Mouse (Mus musculus) midbrain, embryonic 16.5 days (tissue): ENCODE data around the gene Klf9. TPM values are rescaled to one million over a fixed set of nuclear protein-coding genes. Genes with fewer than 3 reads are reported as not detected.
A peak's percentile ranks its signal among the peaks of the same experiment; 100 is the strongest.
"Not testable (repeated sequence)": the region's sequence is repeated elsewhere in the genome, so short reads cannot be mapped to it uniquely, and the experiment has no call there.

Source experiments
- ATAC-seq: fragments of 200-750 bp; cut with Nextera tagmentation; 2 replicates; pipeline ENCODE4 v1.8.0; 2017; ENCODE audit warnings: moderate TSS enrichment
- H3K27ac ChIP-seq: fragments of 300-500 bp; sonication (generic); 2 replicates; pipeline ENCODE4 v1.5.1; 2014; ENCODE audit warnings: mild to moderate bottlenecking, low read length, mixed read lengths
- H3K27me3 ChIP-seq: fragments of 300-500 bp; sonication (generic); 2 replicates; pipeline ENCODE4 v1.6.1; 2014; ENCODE audit warnings: low read depth, low read length, mixed read lengths; ENCODE audit not compliant: control insufficient read depth, insufficient read depth
- H3K36me3 ChIP-seq: fragments of 300-500 bp; sonication (generic); 2 replicates; pipeline ENCODE4 v1.6.1; 2014; ENCODE audit warnings: mild to moderate bottlenecking, low read length, moderate library complexity, mixed read lengths; ENCODE audit not compliant: control insufficient read depth, insufficient read depth
- H3K4me1 ChIP-seq: fragments of 300-500 bp; sonication (generic); 2 replicates; pipeline ENCODE4 v1.6.1; 2014; ENCODE audit warnings: mild to moderate bottlenecking, low read length, mixed read lengths; ENCODE audit not compliant: control insufficient read depth, insufficient read depth
- H3K4me2 ChIP-seq: fragments of 300-500 bp; sonication (generic); 2 replicates; pipeline ENCODE4 v1.6.1; 2014; ENCODE audit warnings: mild to moderate bottlenecking, low read length, mixed read lengths
- H3K4me3 ChIP-seq: fragments of 300-500 bp; sonication (generic); 2 replicates; pipeline ENCODE4 v1.5.1; 2014; ENCODE audit warnings: low read depth, mild to moderate bottlenecking, low read length, moderate library complexity, mixed read lengths
- H3K9ac ChIP-seq: fragments of 300-500 bp; sonication (generic); 2 replicates; pipeline ENCODE4 v1.6.1; 2014; ENCODE audit warnings: low read depth, low read length, mixed read lengths
- H3K9me3 ChIP-seq: fragments of 300-500 bp; sonication (generic); replicated peaks from 2 replicates; pipeline ENCODE4 v1.6.1; 2014; ENCODE audit warnings: mild to moderate bottlenecking, low read length, mixed read lengths; ENCODE audit not compliant: control insufficient read depth, poor library complexity, severe bottlenecking
- WGBS: fragments of 180-500 bp; shearing (Covaris S2); extraction: QIAGEN DNeasy Blood & Tissue Kit; methylation state at CpG from one replicate; pipeline ENCODE4 v1.1.7; 2014; 5-methylcytosine and 5-hydroxymethylcytosine counted together
- polyA plus RNA-seq: library from polyadenylated mRNA; unstranded; fragments of >200 nt; fragmentation: Nextera tagmentation; extraction: Ambion mirVana; gene quantifications from 2 replicates; pipeline ENCODE4 v1.2.1, GENCODE M21; 2015

The Klf9 gene
- polyA plus RNA-seq, 1 experiment from 2014 or later: 3.1 TPM

- WGBS: 92% methylated on average over 7 of the region's 7 CpGs
- H3K36me3 ChIP-seq, H3K4me3 ChIP-seq, H3K27me3 ChIP-seq, ATAC-seq, H3K9me3 ChIP-seq, H3K4me2 ChIP-seq, H3K27ac ChIP-seq, H3K9ac ChIP-seq, H3K4me1 ChIP-seq: not testable (repeated sequence)
Measured at GRCm38 (mm10) chr19:23145575-23145974, 4.5 kb downstream of the Klf9 start.

DNA sequence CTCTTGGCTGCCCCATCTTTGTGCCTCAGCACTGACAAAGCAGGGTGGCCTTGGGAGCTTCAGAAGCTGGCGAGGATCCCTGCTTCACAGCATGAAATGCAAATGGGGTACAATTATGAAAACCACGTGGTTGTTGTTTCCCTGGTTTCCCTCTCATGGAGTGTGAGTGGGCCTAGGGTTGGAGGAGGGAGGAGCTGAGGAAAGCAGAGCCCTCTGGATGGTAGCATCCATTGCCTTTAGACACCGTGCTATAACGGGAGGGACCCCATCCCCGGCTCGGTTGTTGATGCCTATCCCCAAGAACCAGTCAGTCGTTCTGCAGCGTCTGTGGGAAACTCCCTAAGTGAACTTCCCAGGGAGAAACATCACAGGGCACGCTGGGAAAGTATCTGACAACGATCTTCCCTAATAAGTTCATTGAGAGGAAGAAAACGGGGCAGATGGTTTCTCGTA lies 5.4 kb downstream of the Klf9 start:
- no peak overlapping the region for H3K4me2 ChIP-seq
- peaks cover 9% of the 10 kb centered on the region for H3K4me1 ChIP-seq
- ATAC-seq: peak; percentile 23; the same call in 1 of the 2 replicates
- H3K9ac ChIP-seq: no peak overlapping the region
- H3K27ac ChIP-seq: peak overlapping the region; percentile 48; the same call in 1 of the 2 replicates
- H3K4me3 ChIP-seq: no peak overlapping the region
- H3K36me3 ChIP-seq: no peaks in the 10 kb centered on the region
- peaks cover 6% of the 10 kb centered on the region for H3K27me3 ChIP-seq
- no peaks in the 10 kb centered on the region for H3K9me3 ChIP-seq
- WGBS: 73% methylated on average over 12 of the region's 12 CpGs

DNA sequence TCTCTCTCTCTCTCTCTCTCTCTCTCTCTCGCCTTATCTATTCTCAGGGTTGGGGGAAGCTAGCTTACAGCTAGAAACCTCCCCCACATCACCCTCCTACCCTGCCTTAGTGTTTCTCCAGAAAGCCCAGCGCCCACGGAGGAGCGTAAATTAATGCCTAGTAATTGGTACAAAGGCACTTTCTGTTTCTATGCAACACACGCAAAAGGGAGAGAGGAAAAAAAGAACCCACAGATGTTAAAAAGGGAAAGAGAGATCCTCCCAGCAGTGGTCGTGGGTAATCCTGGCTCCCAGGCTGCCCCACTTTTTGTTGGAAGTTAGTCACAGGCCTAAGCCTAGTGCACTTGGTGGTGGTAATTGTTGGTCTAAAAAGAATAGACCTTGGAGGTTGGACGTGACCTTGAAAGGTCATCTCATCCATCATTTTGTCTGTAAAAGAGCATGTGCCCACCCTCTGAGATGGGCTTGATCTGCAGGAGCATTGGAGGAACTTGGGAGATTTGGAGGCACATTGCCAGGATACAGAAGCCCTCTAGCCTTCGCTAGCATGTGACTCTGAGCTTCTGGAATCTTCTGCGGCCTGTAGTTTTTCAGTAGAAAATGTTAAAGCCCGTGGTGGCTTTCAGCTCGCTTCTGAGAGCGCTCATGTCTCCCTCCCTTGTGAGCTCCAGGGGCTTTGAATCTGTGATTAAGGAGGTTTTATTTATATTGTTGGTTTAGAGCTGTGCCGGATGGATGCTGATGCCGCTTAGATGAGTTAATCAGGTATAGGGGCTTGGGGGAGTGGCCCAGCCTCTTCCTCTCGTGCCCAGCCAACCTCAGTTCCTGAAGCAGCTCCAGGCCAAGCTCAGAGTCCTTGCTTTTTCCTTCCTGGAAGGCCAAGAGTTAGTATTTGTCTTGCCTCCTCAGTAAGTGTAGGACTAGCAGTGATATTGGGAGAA lies 6.3 kb downstream of the Klf9 start:
- Histone ChIP-seq H3K4me3 (no peak overlapping the region), H3K4me2 (no peak overlapping the region), H3K9ac (no peak overlapping the region), H3K27me3 (peaks cover 6% of the 10 kb centered on the region), H3K4me1 (peaks cover 3% of the 10 kb centered on the region), H3K27ac (no peak overlapping the region; the same call in 1 of the 2 replicates), H3K36me3 (no peaks in the 10 kb centered on the region), H3K9me3 (no peaks in the 10 kb centered on the region)
- 64% methylated on average over 14 of the region's 15 CpGs for WGBS
- no peak for ATAC-seq

- no peak overlapping the region for H3K9ac ChIP-seq
- H3K27me3 ChIP-seq: no peaks in the 10 kb centered on the region
- no peaks in the 10 kb centered on the region for H3K4me1 ChIP-seq
- H3K27ac ChIP-seq: peak overlapping the region; percentile 29; the same call in 1 of the 2 replicates
- no peak overlapping the region for H3K4me3 ChIP-seq
- 78% methylated on average over 7 of the region's 7 CpGs for WGBS
- H3K9me3 ChIP-seq: no peaks in the 10 kb centered on the region
- no peaks in the 10 kb centered on the region for H3K36me3 ChIP-seq
- peak; percentile 53; the same call in 1 of the 2 replicates for ATAC-seq
- no peak overlapping the region for H3K4me2 ChIP-seq
Measured at GRCm38 (mm10) chr19:23149465-23150410, 8.7 kb downstream of the Klf9 start.

DNA sequence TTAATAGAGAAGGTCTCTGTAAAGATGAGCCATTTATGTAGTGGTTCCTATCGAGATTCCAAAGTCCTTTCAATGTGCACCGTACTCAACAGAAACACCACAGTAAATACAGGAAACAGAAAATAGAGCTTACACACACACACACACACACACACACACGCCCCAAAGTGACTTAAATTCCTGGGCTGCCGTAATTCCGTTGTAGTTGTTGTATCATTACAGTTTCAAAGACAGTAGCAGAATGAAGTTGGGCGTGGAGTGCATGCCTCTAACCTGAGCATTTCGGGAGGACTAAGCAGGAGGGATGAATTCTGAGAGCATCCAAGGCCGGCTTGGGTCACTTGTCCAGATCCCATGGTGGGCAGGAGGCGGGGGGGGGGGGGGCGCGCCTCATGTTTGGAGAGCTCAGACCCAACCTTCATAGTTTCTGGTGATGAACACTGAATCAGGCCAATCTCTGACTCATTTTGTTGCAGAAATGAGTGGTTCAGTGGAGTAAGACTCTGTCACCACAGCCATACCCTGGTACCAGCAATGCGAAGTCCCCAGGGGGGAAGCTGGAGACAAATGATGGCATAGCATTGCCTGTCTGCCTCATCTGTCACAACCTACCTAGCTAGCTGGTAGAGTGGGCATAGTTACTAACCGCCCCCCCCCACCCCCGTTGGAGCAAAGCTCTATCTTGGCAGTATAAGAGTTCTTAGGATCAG lies 9.7 kb downstream of the Klf9 start:
- ATAC-seq: no peak
- H3K27ac ChIP-seq: no peak overlapping the region
- H3K9me3 ChIP-seq: no peaks in the 10 kb centered on the region
- no peak overlapping the region for H3K9ac ChIP-seq
- no peaks in the 10 kb centered on the region for H3K36me3 ChIP-seq
- H3K4me1 ChIP-seq: no peaks in the 10 kb centered on the region
- no peak overlapping the region for H3K4me3 ChIP-seq
- H3K27me3 ChIP-seq: no peaks in the 10 kb centered on the region
- WGBS: 85% methylated on average over 14 of the region's 14 CpGs
- no peak overlapping the region for H3K4me2 ChIP-seq

GRCm38 (mm10) chr19:23151651-23152070 lies 10.6 kb downstream of the Klf9 start:
- WGBS: 38% methylated on average over 11 of the region's 11 CpGs
- Histone ChIP-seq H3K27me3 (no peaks in the 10 kb centered on the region), H3K9me3 (no peaks in the 10 kb centered on the region), H3K4me1 (no peaks in the 10 kb centered on the region), H3K27ac (no peak overlapping the region), H3K9ac (no peak overlapping the region), H3K4me3 (no peak overlapping the region), H3K4me2 (no peak overlapping the region), H3K36me3 (no peaks in the 10 kb centered on the region)
- ATAC-seq: no peak

- Histone ChIP-seq H3K4me2 (no peak overlapping the region), H3K27ac (no peak overlapping the region), H3K9ac (no peak overlapping the region), H3K27me3 (no peaks in the 10 kb centered on the region), H3K9me3 (no peaks in the 10 kb centered on the region), H3K4me1 (no peaks in the 10 kb centered on the region), H3K36me3 (no peaks in the 10 kb centered on the region), H3K4me3 (no peak overlapping the region)
- no peak for ATAC-seq
- 25% methylated on average over 4 of the region's 4 CpGs for WGBS
Measured at GRCm38 (mm10) chr19:23152201-23152640, 11.2 kb downstream of the Klf9 start.

DNA sequence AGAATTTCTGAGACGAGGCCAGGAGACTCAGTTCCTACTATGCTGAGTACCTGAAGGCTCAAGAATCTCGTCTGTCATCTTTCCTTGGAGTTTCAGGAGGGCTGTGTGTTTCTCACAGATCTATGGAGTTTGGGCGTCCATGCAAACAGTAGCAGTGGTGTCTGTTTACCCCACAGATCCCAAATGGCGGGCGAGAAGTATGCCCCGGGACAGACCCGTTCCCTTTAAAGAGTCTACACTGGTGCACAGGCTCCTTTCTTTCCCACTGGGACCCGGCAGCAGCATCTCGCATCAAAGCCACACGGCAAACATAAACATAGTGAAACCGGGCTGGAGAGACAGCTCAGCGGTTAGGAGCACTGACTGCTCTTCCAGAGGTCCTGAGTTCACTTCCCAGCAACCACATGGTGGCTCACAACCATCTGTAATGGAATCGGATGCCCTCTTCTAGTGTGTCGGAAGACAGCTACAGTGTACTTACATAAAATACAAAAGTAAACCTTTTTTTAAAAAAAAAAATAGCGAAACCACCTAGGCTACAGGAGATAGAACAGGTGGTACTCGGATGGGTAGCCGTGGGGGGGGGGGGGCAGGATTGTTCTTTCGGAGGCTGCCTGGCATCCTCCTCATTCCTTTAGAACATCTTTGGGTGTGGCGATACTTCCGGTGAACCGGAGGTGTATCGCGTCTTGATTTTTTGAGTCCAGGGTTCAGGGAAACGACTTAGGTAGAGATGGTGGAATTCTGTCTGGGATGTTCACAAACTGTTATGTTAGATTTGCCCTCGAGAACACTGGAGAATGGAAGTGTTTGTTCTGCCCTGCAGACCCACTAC lies 12.0 kb downstream of the Klf9 start:
- no peak overlapping the region for H3K4me3 ChIP-seq
- no peaks in the 10 kb centered on the region for H3K27me3 ChIP-seq
- no peaks in the 10 kb centered on the region for H3K4me1 ChIP-seq
- WGBS: 73% methylated on average over 25 of the region's 25 CpGs
- H3K9ac ChIP-seq: no peak overlapping the region
- no peaks in the 10 kb centered on the region for H3K9me3 ChIP-seq
- no peak overlapping the region for H3K4me2 ChIP-seq
- no peak overlapping the region for H3K27ac ChIP-seq
- no peak for ATAC-seq
- H3K36me3 ChIP-seq: no peaks in the 10 kb centered on the region
